Mouse (Mus musculus): ENCODE results near the gene Podxl. TPM values are rescaled to one million over a fixed set of nuclear protein-coding genes. Genes with fewer than 3 reads are reported as not detected.

Podxl gene
- polyA plus RNA-seq, 1 experiment, result 4.8 TPM

GRCm38 (mm10) chr6:31586127-31586526 is 22.3 kb upstream of the Podxl start:
- H3K79me2 ChIP-seq (ENCODE audit: control insufficient read depth, insufficient read depth), result no peaks in the 10 kb centered on the region
- no peak overlapping the region for H3K4me3 ChIP-seq (ENCODE audit: insufficient read depth, poor library complexity, severe bottlenecking)
- no peaks in the 10 kb centered on the region for H3K36me3 ChIP-seq (ENCODE audit: control insufficient read depth, insufficient read depth)
- peaks cover 8% of the 10 kb centered on the region for H3K27me3 ChIP-seq (ENCODE audit: control insufficient read depth, insufficient read depth, insufficient read length)
- H3K79me3 ChIP-seq (ENCODE audit: low read depth), result no peaks in the 10 kb centered on the region
- no peak for TF ChIP-seq FOSL1 (IDR thresholded peaks at IDR 0.05; ENCODE audit: insufficient read depth, low read length, poor library complexity, severe bottlenecking)
- TF ChIP-seq CEBPB (IDR thresholded peaks at IDR 0.05; ENCODE audit: low read depth), result no peak
- TF ChIP-seq MYOG (IDR thresholded peaks at IDR 0.05; ENCODE audit: control insufficient read depth, extremely low read depth, insufficient read length), result no peak
- no peak for TF ChIP-seq CTCF (IDR thresholded peaks at IDR 0.05; ENCODE audit: control insufficient read depth, insufficient read depth, insufficient read length)
- TF ChIP-seq MAX (IDR thresholded peaks at IDR 0.05), result no peak
- no peak for TF ChIP-seq USF1 (IDR thresholded peaks at IDR 0.05; ENCODE audit: low read depth)
- TF ChIP-seq MYOD1 (IDR thresholded peaks at IDR 0.05; ENCODE audit: control insufficient read depth, insufficient read length, low read depth), result no peak
- no peak overlapping the region for H3ac ChIP-seq (ENCODE audit: control insufficient read depth, insufficient read length, low read depth)

GRCm38 (mm10) chr6:31576151-31576550 is 12.4 kb upstream of the Podxl start:
- H3K79me2 ChIP-seq (ENCODE audit: control insufficient read depth, insufficient read depth), result no peaks in the 10 kb centered on the region
- TF ChIP-seq CEBPB (IDR thresholded peaks at IDR 0.05; ENCODE audit: low read depth) (no peak), MAX (IDR thresholded peaks at IDR 0.05) (no peak), CTCF (IDR thresholded peaks at IDR 0.05; ENCODE audit: control insufficient read depth, insufficient read depth, insufficient read length) (no peak), MYOG (IDR thresholded peaks at IDR 0.05; ENCODE audit: control insufficient read depth, extremely low read depth, insufficient read length) (no peak), MYOD1 (IDR thresholded peaks at IDR 0.05; ENCODE audit: control insufficient read depth, insufficient read length, low read depth) (no peak), USF1 (IDR thresholded peaks at IDR 0.05; ENCODE audit: low read depth) (no peak), FOSL1 (IDR thresholded peaks at IDR 0.05; ENCODE audit: insufficient read depth, low read length, poor library complexity, severe bottlenecking) (no peak)
- no peaks in the 10 kb centered on the region for H3K79me3 ChIP-seq (ENCODE audit: low read depth)
- no peaks in the 10 kb centered on the region for H3K27me3 ChIP-seq (ENCODE audit: control insufficient read depth, insufficient read depth, insufficient read length)
- no peak overlapping the region for H3ac ChIP-seq (ENCODE audit: control insufficient read depth, insufficient read length, low read depth)
- no peaks in the 10 kb centered on the region for H3K36me3 ChIP-seq (ENCODE audit: control insufficient read depth, insufficient read depth)
- no peak overlapping the region for H3K4me3 ChIP-seq (ENCODE audit: insufficient read depth, poor library complexity, severe bottlenecking)

- no peak overlapping the region for H3K4me3 ChIP-seq (ENCODE audit: insufficient read depth, poor library complexity, severe bottlenecking)
- no peak overlapping the region for H3ac ChIP-seq (ENCODE audit: control insufficient read depth, insufficient read length, low read depth)
- no peaks in the 10 kb centered on the region for H3K27me3 ChIP-seq (ENCODE audit: control insufficient read depth, insufficient read depth, insufficient read length)
- no peak for TF ChIP-seq MAX (IDR thresholded peaks at IDR 0.05)
- no peak for TF ChIP-seq CTCF (IDR thresholded peaks at IDR 0.05; ENCODE audit: control insufficient read depth, insufficient read depth, insufficient read length)
- TF ChIP-seq MYOG (IDR thresholded peaks at IDR 0.05; ENCODE audit: control insufficient read depth, extremely low read depth, insufficient read length), result no peak
- TF ChIP-seq USF1 (IDR thresholded peaks at IDR 0.05; ENCODE audit: low read depth), result no peak
- no peak for TF ChIP-seq CEBPB (IDR thresholded peaks at IDR 0.05; ENCODE audit: low read depth)
- no peak for TF ChIP-seq MYOD1 (IDR thresholded peaks at IDR 0.05; ENCODE audit: control insufficient read depth, insufficient read length, low read depth)
- no peak for TF ChIP-seq FOSL1 (IDR thresholded peaks at IDR 0.05; ENCODE audit: insufficient read depth, low read length, poor library complexity, severe bottlenecking)
- H3K36me3 ChIP-seq (ENCODE audit: control insufficient read depth, insufficient read depth), result no peaks in the 10 kb centered on the region
- no peaks in the 10 kb centered on the region for H3K79me3 ChIP-seq (ENCODE audit: low read depth)
- no peaks in the 10 kb centered on the region for H3K79me2 ChIP-seq (ENCODE audit: control insufficient read depth, insufficient read depth)
Measured at GRCm38 (mm10) chr6:31575063-31575462, 11.3 kb upstream of the Podxl start.

- H3K27me3 ChIP-seq (ENCODE audit: control insufficient read depth, insufficient read depth, insufficient read length), result no peaks in the 10 kb centered on the region
- H3K4me3 ChIP-seq (ENCODE audit: insufficient read depth, poor library complexity, severe bottlenecking), result no peak overlapping the region
- H3K36me3 ChIP-seq (ENCODE audit: control insufficient read depth, insufficient read depth), result no peaks in the 10 kb centered on the region
- H3K79me3 ChIP-seq (ENCODE audit: low read depth), result no peaks in the 10 kb centered on the region
- TF ChIP-seq USF1 (IDR thresholded peaks at IDR 0.05; ENCODE audit: low read depth) (no peak), FOSL1 (IDR thresholded peaks at IDR 0.05; ENCODE audit: insufficient read depth, low read length, poor library complexity, severe bottlenecking) (no peak), MAX (IDR thresholded peaks at IDR 0.05) (no peak), MYOD1 (IDR thresholded peaks at IDR 0.05; ENCODE audit: control insufficient read depth, insufficient read length, low read depth) (no peak), CTCF (IDR thresholded peaks at IDR 0.05; ENCODE audit: control insufficient read depth, insufficient read depth, insufficient read length) (no peak), MYOG (IDR thresholded peaks at IDR 0.05; ENCODE audit: control insufficient read depth, extremely low read depth, insufficient read length) (no peak), CEBPB (IDR thresholded peaks at IDR 0.05; ENCODE audit: low read depth) (no peak)
- no peaks in the 10 kb centered on the region for H3K79me2 ChIP-seq (ENCODE audit: control insufficient read depth, insufficient read depth)
- H3ac ChIP-seq (ENCODE audit: control insufficient read depth, insufficient read length, low read depth), result no peak overlapping the region
Measured at GRCm38 (mm10) chr6:31571459-31571858, 7.7 kb upstream of the Podxl start.

GRCm38 (mm10) chr6:31568070-31568595 is 4.4 kb upstream of the Podxl start:
- H3K27me3 ChIP-seq (ENCODE audit: control insufficient read depth, insufficient read depth, insufficient read length), result no peaks in the 10 kb centered on the region
- H3K79me3 ChIP-seq (ENCODE audit: low read depth), result no peaks in the 10 kb centered on the region
- no peak overlapping the region for H3K4me3 ChIP-seq (ENCODE audit: insufficient read depth, poor library complexity, severe bottlenecking)
- no peak overlapping the region for H3ac ChIP-seq (ENCODE audit: control insufficient read depth, insufficient read length, low read depth)
- no peaks in the 10 kb centered on the region for H3K36me3 ChIP-seq (ENCODE audit: control insufficient read depth, insufficient read depth)
- TF ChIP-seq MYOD1 (IDR thresholded peaks at IDR 0.05; ENCODE audit: control insufficient read depth, insufficient read length, low read depth), result no peak
- TF ChIP-seq CEBPB (IDR thresholded peaks at IDR 0.05; ENCODE audit: low read depth), result no peak
- no peak for TF ChIP-seq CTCF (IDR thresholded peaks at IDR 0.05; ENCODE audit: control insufficient read depth, insufficient read depth, insufficient read length)
- no peaks in the 10 kb centered on the region for H3K79me2 ChIP-seq (ENCODE audit: control insufficient read depth, insufficient read depth)

GRCm38 (mm10) chr6:31567200-31567599 is 3.4 kb upstream of the Podxl start:
- Histone ChIP-seq H3K27me3 (ENCODE audit: control insufficient read depth, insufficient read depth, insufficient read length) (no peaks in the 10 kb centered on the region), H3K79me3 (ENCODE audit: low read depth) (no peaks in the 10 kb centered on the region), H3K79me2 (ENCODE audit: control insufficient read depth, insufficient read depth) (no peaks in the 10 kb centered on the region)

More at GRCm38 (mm10) chr6:31567200-31567599, 3.4 kb upstream of the Podxl start:
- Histone ChIP-seq H3K4me3 (ENCODE audit: insufficient read depth, poor library complexity, severe bottlenecking) (no peak overlapping the region), H3K36me3 (ENCODE audit: control insufficient read depth, insufficient read depth) (no peaks in the 10 kb centered on the region), H3ac (ENCODE audit: control insufficient read depth, insufficient read length, low read depth) (no peak overlapping the region)
- TF ChIP-seq MYOD1 (IDR thresholded peaks at IDR 0.05; ENCODE audit: control insufficient read depth, insufficient read length, low read depth) (no peak), MYOG (IDR thresholded peaks at IDR 0.05; ENCODE audit: control insufficient read depth, extremely low read depth, insufficient read length) (no peak), CEBPB (IDR thresholded peaks at IDR 0.05; ENCODE audit: low read depth) (no peak), MAX (IDR thresholded peaks at IDR 0.05) (no peak)
